Mouse (Mus musculus): ENCODE data around the gene Armc6. TPM values are rescaled to one million over a fixed set of nuclear protein-coding genes. Genes with fewer than 3 reads are reported as not detected.

Armc6 gene
- polyA plus RNA-seq, 1 experiment from 2014 or later, result 134 TPM

DNA sequence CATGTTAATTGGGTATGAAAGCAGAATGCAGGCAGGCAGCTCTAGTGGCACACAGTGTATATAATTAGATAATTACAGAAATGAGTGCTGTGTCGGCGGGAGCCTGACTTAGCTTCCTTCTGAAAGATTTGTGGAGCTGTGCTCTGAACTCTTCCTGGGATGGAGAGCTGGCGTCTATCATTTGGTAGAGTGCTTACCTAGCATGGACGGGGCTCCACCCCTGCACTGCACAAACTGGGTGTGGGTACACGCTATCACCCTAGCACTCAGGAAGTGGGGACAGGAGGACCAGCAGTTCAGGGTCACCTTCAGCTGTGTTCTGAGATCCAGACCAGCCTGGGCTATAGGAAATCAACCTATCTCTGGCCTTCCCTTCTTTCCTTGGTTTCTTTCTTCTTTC, 60.9 kb downstream of the Armc6 start:
- no peak for ATAC-seq
- H3K36me3 ChIP-seq (ENCODE audit: control insufficient read depth, insufficient read depth, low read length), result peaks cover 7% of the 10 kb centered on the region
- H3K9me3 ChIP-seq (ENCODE audit: control insufficient read depth, low read length), result no peaks in the 10 kb centered on the region
- H3K4me1 ChIP-seq (ENCODE audit: control insufficient read depth, insufficient read depth, low read depth, low read length), result peaks cover 3% of the 10 kb centered on the region
- no peak overlapping the region for H3K27ac ChIP-seq (ENCODE audit: low read depth, low read length)
- no peak overlapping the region for H3K4me3 ChIP-seq (ENCODE audit: low read length)
- no peak overlapping the region for H3K4me2 ChIP-seq (ENCODE audit: low read length)
- no peaks in the 10 kb centered on the region for H3K27me3 ChIP-seq (replicated peaks; ENCODE audit: control insufficient read depth, insufficient read depth, low read length)
- 90% methylated on average over 5 of the region's 5 CpGs for WGBS
- no peak overlapping the region for H3K9ac ChIP-seq (ENCODE audit: low read depth, low read length)

DNA sequence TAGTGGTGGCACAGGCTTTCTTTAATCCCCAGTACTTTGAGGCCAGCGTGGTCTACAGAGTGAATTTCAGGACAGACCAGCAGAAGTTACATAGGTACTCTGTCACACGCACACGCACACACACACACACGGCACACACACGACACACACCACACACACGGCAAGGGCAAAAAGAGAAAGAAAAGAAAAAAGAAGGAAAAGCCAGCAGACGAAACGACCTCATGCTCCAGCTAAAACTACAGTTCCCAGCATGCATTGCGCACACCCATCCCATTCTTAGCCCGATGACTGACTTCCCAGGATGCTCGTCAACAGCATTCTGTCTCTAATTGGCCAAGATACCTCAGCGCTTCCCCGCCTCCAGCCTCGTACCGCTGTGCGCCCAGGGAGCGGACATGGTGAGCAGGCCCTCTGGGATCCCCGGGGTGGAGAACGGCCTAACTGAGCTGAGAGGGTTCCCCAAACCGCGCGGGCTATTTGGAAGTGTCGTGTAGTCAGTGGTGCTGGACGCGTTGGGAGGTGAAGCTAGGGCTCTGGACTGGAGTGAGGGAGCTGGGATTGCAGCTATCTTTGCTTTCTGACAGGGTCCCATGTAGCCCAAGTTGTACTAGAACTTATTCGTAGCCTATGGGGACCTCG, 62.1 kb downstream of the Armc6 start, which contains the start of gene Tmem161a:
Gene Tmem161a, plus strand, starts transcription at position 314 of the 639 bp plus-strand sequence.
- Histone ChIP-seq H3K36me3 (ENCODE audit: control insufficient read depth, insufficient read depth, low read length) (no peaks in the 10 kb centered on the region), H3K9me3 (ENCODE audit: control insufficient read depth, low read length) (no peaks in the 10 kb centered on the region), H3K27me3 (replicated peaks; ENCODE audit: control insufficient read depth, insufficient read depth, low read length) (peaks cover 3% of the 10 kb centered on the region), H3K4me3 (ENCODE audit: low read length) (peak within 1 kb of the TSS; percentile 59), H3K4me2 (ENCODE audit: low read length) (peak within 1 kb of the TSS; percentile 66), H3K9ac (ENCODE audit: low read depth, low read length) (peak within 1 kb of the TSS; percentile 68), H3K4me1 (ENCODE audit: control insufficient read depth, insufficient read depth, low read depth, low read length) (peaks cover 3% of the 10 kb centered on the region), H3K27ac (ENCODE audit: low read depth, low read length) (no peak within 1 kb of the TSS)
- ATAC-seq, result peak; percentile 97
- 1% methylated on average over 27 of the region's 27 CpGs for WGBS

DNA sequence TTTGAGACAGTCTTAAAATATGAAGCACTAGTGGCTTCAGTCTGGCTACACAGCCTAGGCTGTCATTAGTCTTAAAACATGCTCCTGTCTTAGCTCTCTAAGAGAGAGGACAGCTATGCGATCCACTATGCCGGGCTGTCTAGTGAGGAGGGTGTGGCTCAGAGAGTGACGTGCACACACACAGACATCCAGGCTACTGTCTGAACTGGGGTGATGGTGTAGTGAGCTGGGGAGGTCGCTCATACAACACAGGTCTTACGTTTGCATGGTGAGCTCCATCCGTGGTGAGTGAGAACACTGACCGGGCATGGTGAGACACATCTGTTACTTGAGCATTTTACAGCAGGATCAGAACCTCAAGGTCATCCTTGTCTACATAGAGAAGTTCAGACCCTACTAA, 63.0 kb downstream of the Armc6 start:
- H3K27ac ChIP-seq (ENCODE audit: low read depth, low read length), result no peak overlapping the region
- ATAC-seq, result no peak
- no peaks in the 10 kb centered on the region for H3K9me3 ChIP-seq (ENCODE audit: control insufficient read depth, low read length)
- H3K4me3 ChIP-seq (ENCODE audit: low read length), result no peak overlapping the region
- H3K9ac ChIP-seq (ENCODE audit: low read depth, low read length), result no peak overlapping the region
- H3K4me1 ChIP-seq (ENCODE audit: control insufficient read depth, insufficient read depth, low read depth, low read length), result peaks cover 6% of the 10 kb centered on the region
- 91% methylated on average over 7 of the region's 7 CpGs for WGBS
- peaks cover 7% of the 10 kb centered on the region for H3K27me3 ChIP-seq (replicated peaks; ENCODE audit: control insufficient read depth, insufficient read depth, low read length)
- no peaks in the 10 kb centered on the region for H3K36me3 ChIP-seq (ENCODE audit: control insufficient read depth, insufficient read depth, low read length)
- H3K4me2 ChIP-seq (ENCODE audit: low read length), result no peak overlapping the region

DNA sequence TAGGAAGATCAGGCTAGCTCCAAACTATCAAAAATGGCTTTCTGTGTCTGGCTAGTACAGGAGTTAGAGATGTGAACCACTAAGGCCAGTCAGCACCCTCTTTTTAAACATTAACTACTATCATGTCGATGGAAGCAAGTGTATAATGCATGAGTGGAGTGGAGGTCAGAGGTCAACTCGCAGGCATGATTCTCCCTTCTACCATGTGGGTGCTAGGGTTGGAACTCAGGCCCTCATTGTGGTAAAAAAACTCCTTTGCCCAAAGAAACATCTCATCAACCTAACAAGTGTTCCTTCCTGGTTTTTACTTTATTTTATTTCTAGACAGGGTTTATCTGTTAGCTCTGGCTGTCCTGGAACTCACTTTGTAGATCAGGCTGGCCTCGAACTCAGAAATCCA, 63.5 kb downstream of the Armc6 start:
- H3K27me3 ChIP-seq (replicated peaks; ENCODE audit: control insufficient read depth, insufficient read depth, low read length), result peaks cover 7% of the 10 kb centered on the region
- no peak for ATAC-seq
- no peak overlapping the region for H3K27ac ChIP-seq (ENCODE audit: low read depth, low read length)
- H3K4me3 ChIP-seq (ENCODE audit: low read length), result no peak overlapping the region
- H3K4me1 ChIP-seq (ENCODE audit: control insufficient read depth, insufficient read depth, low read depth, low read length), result peaks cover 6% of the 10 kb centered on the region
- H3K36me3 ChIP-seq (ENCODE audit: control insufficient read depth, insufficient read depth, low read length), result no peaks in the 10 kb centered on the region
- H3K4me2 ChIP-seq (ENCODE audit: low read length), result no peak overlapping the region
- no peaks in the 10 kb centered on the region for H3K9me3 ChIP-seq (ENCODE audit: control insufficient read depth, low read length)
- no peak overlapping the region for H3K9ac ChIP-seq (ENCODE audit: low read depth, low read length)
- 76% methylated on average over 3 of the region's 3 CpGs for WGBS

Other genes starting within 250 kb of the Armc6 start
- 13.9 and 19.7 TPM in 2 replicates for gene Gatad2a, start 238.1 kb downstream of the Armc6 start, polyA plus RNA-seq (2015; fragmentation: Nextera tagmentation; extraction: Ambion mirVana)
- gene Mau2, start 191.7 kb downstream of the Armc6 start, polyA plus RNA-seq (2015; fragmentation: Nextera tagmentation; extraction: Ambion mirVana), result 61.5 and 71.2 TPM in 2 replicates
- gene Sugp1, start 191.7 kb downstream of the Armc6 start, polyA plus RNA-seq (2015; fragmentation: Nextera tagmentation; extraction: Ambion mirVana), result 54.4 and 55.8 TPM in 2 replicates
- gene Tm6sf2, start 161.5 kb downstream of the Armc6 start, polyA plus RNA-seq (2015; fragmentation: Nextera tagmentation; extraction: Ambion mirVana), result 1.2 and 1.4 TPM in 2 replicates
- 1.2 and 1.3 TPM in 2 replicates for gene Hapln4, start 151.0 kb downstream of the Armc6 start, polyA plus RNA-seq (2015; fragmentation: Nextera tagmentation; extraction: Ambion mirVana)
- gene Ncan, start 113.6 kb downstream of the Armc6 start, polyA plus RNA-seq (2015; fragmentation: Nextera tagmentation; extraction: Ambion mirVana), result 178 and 200 TPM in 2 replicates
- 46.7 and 51.6 TPM in 2 replicates for gene Nr2c2ap, start 103.1 kb downstream of the Armc6 start, polyA plus RNA-seq (2015; fragmentation: Nextera tagmentation; extraction: Ambion mirVana)
- gene Rfxank, start 95.3 kb downstream of the Armc6 start, polyA plus RNA-seq (2015; fragmentation: Nextera tagmentation; extraction: Ambion mirVana), result 12.3 and 12.5 TPM in 2 replicates
- gene Borcs8, start 95.0 kb downstream of the Armc6 start, polyA plus RNA-seq (2015; fragmentation: Nextera tagmentation; extraction: Ambion mirVana), result 56.4 and 57.1 TPM in 2 replicates
- gene Mef2b, start 94.8 kb downstream of the Armc6 start, polyA plus RNA-seq (2015; fragmentation: Nextera tagmentation; extraction: Ambion mirVana), result 0.85 and 1.2 TPM in 2 replicates
- gene Tmem161a, start 62.1 kb downstream of the Armc6 start, polyA plus RNA-seq (2015; fragmentation: Nextera tagmentation; extraction: Ambion mirVana), result 54.2 and 57.4 TPM in 2 replicates
- gene Slc25a42, start 22.2 kb downstream of the Armc6 start, polyA plus RNA-seq (2015; fragmentation: Nextera tagmentation; extraction: Ambion mirVana), result 9.5 and 10.1 TPM in 2 replicates
- gene Sugp2, start 240 bp downstream of the Armc6 start, polyA plus RNA-seq (2015; fragmentation: Nextera tagmentation; extraction: Ambion mirVana), result 85.1 and 92.6 TPM in 2 replicates
- 24.4 and 24.7 TPM in 2 replicates for gene Homer3, start 48.4 kb upstream of the Armc6 start, polyA plus RNA-seq (2015; fragmentation: Nextera tagmentation; extraction: Ambion mirVana)
- 42.0 and 42.8 TPM in 2 replicates for gene Ddx49, start 68.0 kb upstream of the Armc6 start, polyA plus RNA-seq (2015; fragmentation: Nextera tagmentation; extraction: Ambion mirVana)
- 284 and 297 TPM in 2 replicates for gene Cope, start 68.1 kb upstream of the Armc6 start, polyA plus RNA-seq (2015; fragmentation: Nextera tagmentation; extraction: Ambion mirVana)
- gene Cers1, start 81.3 kb upstream of the Armc6 start, polyA plus RNA-seq (2015; fragmentation: Nextera tagmentation; extraction: Ambion mirVana), result 40.0 and 44.3 TPM in 2 replicates
- 8.7 and 9.5 TPM in 2 replicates for gene Gdf1, start 95.4 kb upstream of the Armc6 start, polyA plus RNA-seq (2015; fragmentation: Nextera tagmentation; extraction: Ambion mirVana)
- gene Upf1, start 118.8 kb upstream of the Armc6 start, polyA plus RNA-seq (2015; fragmentation: Nextera tagmentation; extraction: Ambion mirVana), result 7.4 and 10.1 TPM in 2 replicates
- gene Comp, start 139.1 kb upstream of the Armc6 start, polyA plus RNA-seq (2015; fragmentation: Nextera tagmentation; extraction: Ambion mirVana), result 0.58 and 2.8 TPM in 2 replicates
- 45.9 and 55.1 TPM in 2 replicates for gene Crtc1, start 205.1 kb upstream of the Armc6 start, polyA plus RNA-seq (2015; fragmentation: Nextera tagmentation; extraction: Ambion mirVana)
- 36.1 and 37.5 TPM in 2 replicates for gene Klhl26, start 242.5 kb upstream of the Armc6 start, polyA plus RNA-seq (2015; fragmentation: Nextera tagmentation; extraction: Ambion mirVana)